ENCODE assay signal across 16 mouse cellular contexts in genomic region chr5:112484924-112485715, GRCm38 (mm10). TPM values are rescaled to one million over a fixed set of nuclear protein-coding genes. Genes with fewer than 3 reads are reported as not detected.
A peak's percentile ranks its signal among the peaks of the same experiment; 100 is the strongest.
DNase-seq lines count a peak whose midpoint lies in the region; ATAC-seq and TF ChIP-seq lines count a peak whose summit lies in the region.
"Had no signal": no experiment of that assay in that cellular context is flagged by ENCODE, and none has a peak within 500 bp of the region (broad histone marks: within the 10 kb centered on the region; RNA-seq: fewer than 3 reads in every experiment).

No protein-coding gene starts in this region.

- peak; percentile 21; the same call in 1 of the 2 replicates for ATAC-seq in forebrain, embryonic 12.5 days (ENCODE audit: low FRiP score)
- peak; percentile 47; the same call in 1 of the 2 replicates for ATAC-seq in neural tube, embryonic 14.5 days (ENCODE audit: low read depth)
- ATAC-seq: inflammation-experienced regulatory T-cells, adult 6 months; liver, embryonic 12.5 days had no signal

- no peak overlapping the region for H3K4me3 ChIP-seq in forebrain, embryonic 12.5 days (replicated peaks)
- no peak overlapping the region for H3K4me3 ChIP-seq in layer of hippocampus, adult 2 months
- H3K4me3 ChIP-seq in neural tube, embryonic 14.5 days (ENCODE audit: low read depth, low read length) = no peak overlapping the region
- H3K4me3 ChIP-seq: heart, adult 2 months; liver, embryonic 12.5 days; megakaryocyte, embryonic 14.5 days; stomach, embryonic 15.5 days had no signal

- peaks cover 17% of the 10 kb centered on the region for H3K27me3 ChIP-seq in forebrain, embryonic 12.5 days
- no peaks in the 10 kb centered on the region for H3K27me3 ChIP-seq in neural tube, embryonic 14.5 days (ENCODE audit: control insufficient read depth, insufficient read depth, low read length)

- DNase-seq in left cerebral cortex, postnatal 4 days = peak; percentile 72
- no peak for DNase-seq in left cerebral cortex, adult 9 months (ENCODE audit: low spot score in 2 of 2)
- DNase-seq in layer of hippocampus, adult 2 months (ENCODE audit: low spot score in 2 of 2) = peak; percentile 39 to 45
- no peak for DNase-seq in ovary, adult 18-20 months (ENCODE audit: low spot score)
- no peak for DNase-seq in ovary, postnatal 10 days (ENCODE audit: low spot score)
- no peak for DNase-seq in lung, postnatal 36 days
- DNase-seq: adrenal gland, postnatal 10 days; heart, adult 2 months had no signal

- H3K4me2 ChIP-seq in forebrain, embryonic 12.5 days = peak overlapping the region; percentile 16
- H3K4me2 ChIP-seq in neural tube, embryonic 14.5 days (ENCODE audit: low read depth, low read length) = no peak overlapping the region
- H3K4me2 ChIP-seq: liver, embryonic 12.5 days; stomach, embryonic 15.5 days had no signal

- H3K9ac ChIP-seq in forebrain, embryonic 12.5 days = 0 out of 2 replicates have a peak overlapping the region, but pooled peaks have one; percentile 36
- no peak overlapping the region for H3K9ac ChIP-seq in neural tube, embryonic 14.5 days (replicated peaks; ENCODE audit: low read depth, low read length)
- H3K9ac ChIP-seq: liver, embryonic 12.5 days; stomach, embryonic 15.5 days had no signal

- peak overlapping the region; percentile 75 for H3K27ac ChIP-seq in forebrain, embryonic 12.5 days
- H3K27ac ChIP-seq in layer of hippocampus, adult 2 months = peak overlapping the region; percentile 74
- no peak overlapping the region for H3K27ac ChIP-seq in neural tube, embryonic 14.5 days (ENCODE audit: low read depth, low read length)
- H3K27ac ChIP-seq: heart, adult 2 months; liver, embryonic 12.5 days; stomach, embryonic 15.5 days had no signal

- no peak for TF ChIP-seq CTCF in layer of hippocampus, adult 2 months (conservative IDR thresholded peaks at IDR 0.05)

- no peaks in the 10 kb centered on the region for H3K36me3 ChIP-seq in forebrain, embryonic 12.5 days (replicated peaks)
- H3K36me3 ChIP-seq in neural tube, embryonic 14.5 days (ENCODE audit: control insufficient read depth, insufficient read depth, low read length) = no peaks in the 10 kb centered on the region
- H3K36me3 ChIP-seq: liver, embryonic 12.5 days; stomach, embryonic 15.5 days had no signal

- 11% methylated on average over 13 of the region's 13 CpGs for WGBS in forebrain, embryonic 12.5 days
- 10% methylated on average over 13 of the region's 13 CpGs for WGBS in neural tube, embryonic 14.5 days

- H3K4me1 ChIP-seq in forebrain, embryonic 12.5 days = peaks cover 42% of the 10 kb centered on the region
- H3K4me1 ChIP-seq in neural tube, embryonic 14.5 days (ENCODE audit: control insufficient read depth, insufficient read depth, low read length) = peaks cover 19% of the 10 kb centered on the region
- H3K4me1 ChIP-seq: stomach, embryonic 15.5 days had no signal

- intact Hi-C loops in left cerebral cortex, postnatal 4 days (cut with DNase I) = no loop called here

- H3K9me3 ChIP-seq in forebrain, embryonic 12.5 days = no peaks in the 10 kb centered on the region
- no peaks in the 10 kb centered on the region for H3K9me3 ChIP-seq in neural tube, embryonic 14.5 days (ENCODE audit: control insufficient read depth, low read length)
- H3K9me3 ChIP-seq: liver, embryonic 12.5 days; stomach, embryonic 15.5 days had no signal

RNA-seq across cellular contexts. Expression of gene Gm6588, which starts 35.9 kb away (rescaled TPM):
- not detected for total RNA-seq in left cerebral cortex, postnatal 4 days (2021)
- polyA plus RNA-seq in forebrain, embryonic 12.5 days (2016; fragmentation: Nextera tagmentation; extraction: Ambion mirVana) = 0.57 and 0.65 TPM in 2 replicates
- not detected for total RNA-seq in layer of hippocampus, adult 2 months (2021)
- 0.37 and 0.71 TPM in 2 replicates for polyA plus RNA-seq in neural tube, embryonic 14.5 days (2014; fragmentation: Nextera tagmentation; extraction: Ambion mirVana)
- total RNA-seq: adrenal gland, postnatal 10 days; heart, adult 2 months; layer of hippocampus, postnatal 14 days had no signal
- polyA plus RNA-seq: C2C12; heart, adult 2 months; inflammation-experienced regulatory T-cells, adult 6 months; liver, embryonic 12.5 days had no signal

Comparison
In these comparisons a context has a peak if more than half of its experiments do, and no peak if none do; other contexts are left out.
1. DNase-seq: peak in left cerebral cortex, postnatal 4 days (single experiment) and layer of hippocampus, adult 2 months (2 of 2); none in left cerebral cortex, adult 9 months (0 of 2), ovary, adult 18-20 months (single experiment), ovary, postnatal 10 days (single experiment) and lung, postnatal 36 days (single experiment).